Mouse (Mus musculus): ENCODE results near the gene Exoc2.

Exoc2 gene

GRCm38 (mm10) chr13:30968311-30968710 is 5.6 kb downstream of the Exoc2 start:
- no peak for DNase-seq

- no peak for DNase-seq
These were observed 7.4 kb downstream of the Exoc2 start for GRCm38 (mm10) chr13:30966507-30966911.

GRCm38 (mm10) chr13:30961932-30962331 is 12.0 kb downstream of the Exoc2 start:
- no peak for DNase-seq

DNA sequence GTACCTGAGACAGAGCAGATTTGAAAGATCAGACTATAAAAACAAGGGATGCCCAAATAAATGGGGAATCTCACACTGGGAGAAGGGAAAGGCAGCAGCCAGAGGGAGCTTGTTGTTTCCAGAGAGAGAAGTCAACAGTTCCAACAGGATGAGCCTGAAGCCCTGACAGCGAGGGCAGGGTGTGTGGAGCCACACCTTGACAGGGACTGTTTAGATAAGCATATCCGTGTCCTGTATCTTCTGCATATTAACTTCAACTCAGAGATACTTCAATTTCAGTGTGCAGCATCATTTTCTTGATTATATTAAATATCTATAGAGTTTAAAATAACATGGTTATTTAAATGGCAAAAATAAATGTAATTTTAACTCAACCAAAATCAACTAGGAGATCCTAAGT is 13.2 kb downstream of the Exoc2 start:
- no peak for DNase-seq

- DNase-seq: no peak
These were observed 20.3 kb downstream of the Exoc2 start for GRCm38 (mm10) chr13:30953580-30953979.

DNA sequence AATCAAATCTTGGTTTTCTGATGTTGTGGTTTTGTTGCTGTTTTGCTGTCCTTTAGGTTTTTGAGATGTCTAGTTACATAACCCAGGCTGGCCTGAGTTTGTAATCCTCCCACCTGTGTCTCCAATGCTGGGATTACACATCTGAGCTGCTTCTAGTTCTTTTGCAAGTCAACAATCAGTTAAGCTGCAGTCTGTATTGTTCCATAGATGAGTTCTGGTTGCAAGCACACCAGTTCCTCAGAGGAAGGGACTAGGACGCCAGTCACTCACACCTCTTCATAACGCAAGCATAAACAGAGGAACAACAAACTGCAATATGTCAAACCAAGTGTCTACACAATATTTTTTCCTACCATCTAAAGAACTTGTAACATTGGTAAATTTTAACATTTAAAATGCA is 21.8 kb downstream of the Exoc2 start:
- no peak for DNase-seq

- no peak for DNase-seq
These were observed 24.7 kb downstream of the Exoc2 start for GRCm38 (mm10) chr13:30949181-30949580.

- DNase-seq: no peak
These were observed 26.4 kb downstream of the Exoc2 start, which contains the start of gene Hus1b for GRCm38 (mm10) chr13:30947540-30947939. Hus1b (minus strand) TSS chr13:30947759.

DNA sequence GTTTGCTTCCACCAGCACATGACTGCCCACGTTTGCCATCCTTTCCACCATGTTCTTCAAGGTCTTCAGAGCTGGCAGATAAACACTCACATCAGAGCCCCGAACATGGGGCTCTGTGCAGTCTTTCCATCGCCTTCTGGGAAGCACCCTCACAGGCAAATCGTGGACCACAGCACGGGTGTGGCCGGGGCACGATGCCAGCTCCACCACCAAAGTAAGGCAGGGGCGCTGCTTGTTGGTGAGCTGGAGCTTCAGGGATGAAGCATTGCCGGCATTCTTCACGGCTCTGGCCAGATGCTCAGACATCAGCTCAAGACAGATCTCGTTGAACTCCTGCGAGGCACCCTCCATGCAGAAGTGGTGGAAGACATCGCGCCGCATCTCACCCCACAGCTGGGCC is 26.8 kb downstream of the Exoc2 start:
- DNase-seq: no peak

- DNase-seq: no peak
These were observed 28.1 kb downstream of the Exoc2 start for GRCm38 (mm10) chr13:30945788-30946187.

GRCm38 (mm10) chr13:30932972-30933371 is 40.9 kb downstream of the Exoc2 start:
- DNase-seq: no peak

- no peak for DNase-seq
These were observed 42.3 kb downstream of the Exoc2 start for GRCm38 (mm10) chr13:30931613-30932012.

- no peak for DNase-seq
These were observed 44.8 kb downstream of the Exoc2 start for GRCm38 (mm10) chr13:30929119-30929518.

- no peak for DNase-seq
These were observed 49.6 kb downstream of the Exoc2 start for GRCm38 (mm10) chr13:30924269-30924668.

DNA sequence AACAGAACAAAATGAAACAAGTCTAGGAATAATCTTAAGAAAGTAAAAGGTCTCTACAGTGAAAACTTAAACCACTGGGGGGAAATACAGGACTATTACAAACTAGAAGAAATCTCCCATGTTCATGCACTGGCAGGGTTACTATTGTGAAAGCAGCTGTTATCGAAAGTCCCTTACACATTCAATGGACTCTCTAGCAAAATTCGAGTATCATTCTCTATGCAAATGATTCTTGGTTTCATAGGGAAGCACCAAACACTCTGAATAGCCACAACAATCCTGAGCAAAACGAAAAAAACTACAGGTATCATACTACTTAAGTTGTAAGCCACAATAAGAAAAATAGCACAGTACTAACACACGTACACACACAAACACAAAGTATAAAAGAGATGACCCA is 52.0 kb downstream of the Exoc2 start:
- DNase-seq: no peak

DNA sequence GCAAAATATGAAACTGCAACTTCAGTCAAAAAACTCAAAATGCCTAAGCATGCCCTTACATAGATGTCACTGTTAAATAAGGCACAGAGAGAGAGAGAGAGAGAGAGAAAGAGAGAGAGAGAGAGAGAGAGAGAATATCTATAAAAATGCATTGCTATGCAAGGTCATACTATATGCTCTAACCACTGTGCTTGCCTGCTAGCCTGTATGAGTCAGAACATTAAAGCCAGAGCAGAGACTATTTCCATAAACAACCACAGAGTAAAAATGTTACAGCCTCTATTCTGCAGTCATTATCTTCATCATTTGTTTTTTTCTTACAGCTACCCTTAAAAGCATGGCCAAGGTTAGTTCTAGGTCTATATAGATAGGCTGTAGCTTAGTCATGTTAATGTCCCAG is 60.1 kb downstream of the Exoc2 start:
- no peak for DNase-seq

GRCm38 (mm10) chr13:30913028-30913427 is 60.9 kb downstream of the Exoc2 start:
- DNase-seq: no peak

DNA sequence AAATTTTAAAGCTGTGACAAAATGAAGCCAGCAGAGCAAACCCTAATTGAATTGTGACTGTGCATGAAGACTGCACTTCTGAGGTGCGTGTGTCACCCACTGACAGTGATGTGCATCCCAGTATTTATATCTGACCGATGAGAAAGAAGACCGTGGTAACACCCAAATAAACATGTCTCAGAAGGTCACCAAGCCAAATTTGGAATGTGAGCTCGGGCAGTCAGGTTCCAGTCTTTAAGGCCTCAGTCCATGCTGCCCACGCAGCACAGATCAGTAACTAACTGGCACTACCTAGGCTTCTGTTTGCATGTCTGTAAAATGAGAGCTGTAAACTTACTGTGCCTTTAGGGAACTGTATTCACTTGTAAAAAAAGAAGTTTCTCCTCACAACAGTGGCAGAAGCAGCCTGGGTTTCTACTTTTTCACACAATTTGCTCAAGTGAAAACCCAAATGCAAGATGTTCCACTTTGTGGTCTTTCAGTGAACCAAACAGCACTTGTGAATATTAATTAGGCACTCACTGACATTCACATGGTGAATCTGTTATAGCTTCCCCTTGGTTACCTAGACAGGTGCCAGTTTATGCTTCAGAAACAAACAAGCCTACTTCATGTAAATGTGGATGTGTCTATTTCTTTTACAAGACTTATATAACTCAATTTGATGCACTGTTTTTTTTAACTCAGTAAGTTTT is 61.8 kb downstream of the Exoc2 start:
- DNase-seq: no peak

- DNase-seq: no peak
These were observed 63.0 kb downstream of the Exoc2 start for GRCm38 (mm10) chr13:30910889-30911288.

DNA sequence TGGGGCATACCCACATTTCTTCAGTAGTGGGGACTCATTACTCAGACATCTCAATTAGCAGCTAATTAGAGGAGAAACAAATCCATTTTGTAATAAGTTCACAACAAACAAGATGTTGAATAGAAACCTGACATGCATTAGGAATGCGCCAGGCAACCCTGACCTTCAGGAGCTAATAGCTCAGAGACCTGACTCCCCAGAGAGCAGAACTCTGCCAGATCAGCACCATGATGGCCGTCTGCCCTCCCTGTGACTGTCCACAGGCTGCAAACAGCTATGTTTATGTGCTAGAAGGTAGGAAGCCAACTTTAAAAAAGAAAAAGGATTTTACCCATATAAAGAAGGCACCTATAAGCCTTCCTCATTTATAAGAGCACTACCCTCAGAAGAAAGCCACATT is 71.6 kb downstream of the Exoc2 start:
- no peak for DNase-seq

DNA sequence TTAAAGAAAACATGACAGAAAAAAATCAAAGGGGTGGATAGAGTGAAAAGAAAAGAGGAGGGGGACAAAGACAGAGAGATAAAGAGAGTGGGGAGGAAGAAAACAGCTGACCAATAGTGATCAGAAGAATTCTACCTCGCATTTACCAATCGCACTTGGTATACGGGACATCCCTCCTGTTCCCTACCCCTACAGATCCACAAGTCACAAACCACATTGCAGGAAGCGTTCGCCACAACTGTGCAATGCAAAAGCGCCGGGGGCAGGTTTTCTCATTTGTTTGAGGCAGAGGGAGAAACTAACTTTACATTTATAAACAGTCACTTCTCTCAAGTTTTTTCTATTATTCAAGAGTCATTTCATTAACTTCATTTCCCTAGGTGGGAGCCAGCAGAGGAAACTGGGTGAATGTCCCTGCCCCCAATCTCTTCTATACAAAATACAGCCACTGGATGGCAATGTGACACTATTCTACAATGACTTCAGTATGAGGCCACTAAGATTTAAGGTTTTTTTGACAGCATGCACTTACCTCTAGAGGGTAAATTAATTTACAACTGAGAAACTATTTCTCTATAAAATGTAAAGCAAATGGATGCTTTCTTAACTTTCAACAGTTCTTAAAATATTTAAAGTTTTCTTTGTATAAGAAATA is 72.4 kb downstream of the Exoc2 start:
- DNase-seq: no peak

DNA sequence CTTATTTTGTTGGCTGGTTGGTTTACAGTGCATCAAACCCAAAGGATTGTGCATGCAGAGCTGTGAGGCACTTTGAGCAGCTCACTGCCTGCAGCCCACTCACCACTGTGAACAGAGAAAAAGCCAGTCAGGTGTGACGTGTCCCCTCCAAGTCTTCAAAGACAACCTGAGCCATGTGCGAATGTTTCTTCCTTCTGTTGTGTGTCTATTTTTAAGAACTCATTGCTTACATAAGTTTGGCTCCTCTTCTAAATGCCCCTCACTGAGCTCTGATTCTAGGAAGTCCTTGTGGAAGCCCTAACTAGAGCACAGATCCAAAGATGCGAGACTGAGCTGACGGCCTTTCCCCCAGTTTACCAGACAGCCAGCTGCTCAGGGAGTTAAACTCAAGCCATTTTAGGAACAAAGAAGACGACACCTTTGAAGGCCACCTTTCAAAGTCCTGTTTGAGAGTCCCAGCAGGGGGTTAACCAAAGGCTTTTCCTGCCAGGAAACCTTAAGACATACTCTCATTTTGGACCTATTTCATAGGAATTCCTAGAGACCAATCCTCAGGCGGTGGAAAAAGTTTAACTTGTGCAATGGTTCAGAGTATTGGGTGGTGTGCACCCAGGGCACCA is 79.8 kb downstream of the Exoc2 start:
- DNase-seq: no peak

- no peak for DNase-seq
These were observed 81.6 kb downstream of the Exoc2 start for GRCm38 (mm10) chr13:30892315-30892714.

GRCm38 (mm10) chr13:30891223-30891622 is 82.7 kb downstream of the Exoc2 start:
- DNase-seq: no peak

Data from kidney, postnatal 14 days (tissue).